Mouse (Mus musculus) intestine, postnatal 0 days (tissue): ENCODE measurements at regions not wholly inside any gene's neighbourhood (a gene's known extent, or its start where the extent isn't known, plus 50 kb on each side); places are given as distances from the start of the nearest gene placed in this dataset.

Experiments used
- ATAC-seq: fragments of 200-750 bp; cut with Nextera tagmentation; 2 replicates; pipeline ENCODE4 v1.8.0; 2017; ENCODE audit warnings: mild to moderate bottlenecking, moderate TSS enrichment, moderate library complexity
- H3K27ac ChIP-seq: fragments of 300-500 bp; sonication (generic); 2 replicates; pipeline ENCODE4 v1.5.1; 2014; ENCODE audit warnings: mild to moderate bottlenecking, low read depth, low read length, moderate library complexity
- H3K27me3 ChIP-seq: fragments of 300-500 bp; sonication (generic); replicated peaks from 2 replicates; pipeline ENCODE4 v1.6.1; 2014; ENCODE audit warnings: low read length, mixed read lengths; ENCODE audit not compliant: control insufficient read depth, insufficient read depth
- H3K36me3 ChIP-seq: fragments of 300-500 bp; sonication (generic); 2 replicates; pipeline ENCODE4 v1.6.1; 2014; ENCODE audit warnings: mild to moderate bottlenecking, moderate library complexity; ENCODE audit not compliant: control insufficient read depth, insufficient read depth
- H3K4me1 ChIP-seq: fragments of 300-500 bp; sonication (generic); replicated peaks from 2 replicates; pipeline ENCODE4 v1.6.1; 2014; ENCODE audit warnings: antibody characterized with exemption, low read length, mixed read lengths; ENCODE audit not compliant: control insufficient read depth, insufficient read depth
- H3K4me2 ChIP-seq: fragments of 300-500 bp; sonication (generic); replicated peaks from 2 replicates; pipeline ENCODE4 v1.6.1; 2014; ENCODE audit warnings: low read depth, mild to moderate bottlenecking, moderate library complexity
- H3K4me3 ChIP-seq: fragments of 300-500 bp; sonication (generic); 2 replicates; pipeline ENCODE4 v1.5.1; 2014; ENCODE audit warnings: low read depth, low read length
- H3K9ac ChIP-seq: fragments of 300-500 bp; sonication (generic); 2 replicates; pipeline ENCODE4 v1.6.1; 2014; ENCODE audit warnings: mild to moderate bottlenecking, low read depth, low read length
- H3K9me3 ChIP-seq: fragments of 300-500 bp; sonication (generic); 2 replicates; pipeline ENCODE4 v1.6.1; 2016; ENCODE audit warnings: mixed run types; ENCODE audit not compliant: control insufficient read depth
- CTCF ChIP-seq: sonication (generic); IDR thresholded peaks from 2 replicates; pipeline ENCODE4 v1.5.1; 2016; ENCODE audit warnings: low read depth, mild to moderate bottlenecking, control low read depth, antibody characterized with exemption, moderate library complexity
- WGBS: fragments of 180-500 bp; shearing (Covaris S2); extraction: QIAGEN DNeasy Blood & Tissue Kit; methylation state at CpG from one replicate; pipeline ENCODE4 v1.1.7; 2014; 5-methylcytosine and 5-hydroxymethylcytosine counted together

DNA sequence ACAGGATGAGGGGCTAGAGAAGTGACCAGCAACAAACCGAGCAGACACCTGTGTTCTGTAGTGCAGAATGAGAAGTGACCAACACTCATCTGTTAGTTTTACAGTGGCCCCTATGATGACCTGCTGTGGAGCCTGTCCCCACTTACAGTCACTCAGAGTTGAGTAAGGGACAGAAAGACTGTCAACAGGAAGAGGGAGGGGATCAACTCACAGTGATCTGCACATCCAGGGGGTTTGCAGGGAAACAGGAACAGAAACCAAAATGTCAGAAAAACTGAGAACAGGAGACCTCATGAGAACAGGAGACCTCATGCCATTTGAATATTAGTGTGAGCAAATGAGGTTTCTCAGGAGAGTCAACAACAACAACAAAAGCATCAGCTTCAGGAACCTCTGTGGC, 53.8 kb upstream of the Tab2 start:
- no peak overlapping the region for H3K4me2 ChIP-seq
- TF ChIP-seq CTCF = no peak
- no peaks in the 10 kb centered on the region for H3K9me3 ChIP-seq
- H3K27ac ChIP-seq = no peak overlapping the region
- H3K4me3 ChIP-seq = no peak overlapping the region
- no peak overlapping the region for H3K9ac ChIP-seq
- no peaks in the 10 kb centered on the region for H3K4me1 ChIP-seq
- WGBS = 83% methylated on average over 1 of the region's 1 CpGs
- no peaks in the 10 kb centered on the region for H3K27me3 ChIP-seq
- no peaks in the 10 kb centered on the region for H3K36me3 ChIP-seq
- ATAC-seq = no peak

DNA sequence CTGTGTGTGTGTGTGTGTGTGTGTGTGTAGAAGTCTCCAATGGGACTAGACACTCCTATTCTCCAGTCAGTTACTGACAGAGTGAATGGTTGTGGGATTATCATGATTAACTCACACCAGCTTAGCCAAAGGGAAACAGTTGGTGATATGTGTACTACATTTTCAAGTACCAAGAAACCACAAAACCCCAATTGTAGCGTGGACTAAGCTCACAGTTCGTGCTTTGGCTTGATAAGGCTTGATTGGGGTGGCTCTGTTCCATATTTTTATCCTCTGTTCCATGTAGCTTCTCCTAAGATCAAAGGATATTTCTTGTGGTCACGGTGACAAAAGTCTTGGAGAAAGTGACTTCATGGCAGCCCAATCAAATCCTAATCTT, 51.9 kb upstream of the Tab2 start:
- TF ChIP-seq CTCF = no peak
- Histone ChIP-seq H3K4me1 (no peaks in the 10 kb centered on the region), H3K9me3 (no peaks in the 10 kb centered on the region), H3K4me2 (no peak overlapping the region), H3K27me3 (no peaks in the 10 kb centered on the region), H3K9ac (no peak overlapping the region), H3K4me3 (no peak overlapping the region), H3K27ac (no peak overlapping the region), H3K36me3 (no peaks in the 10 kb centered on the region)
- ATAC-seq = no peak
- 74% methylated on average over 3 of the region's 3 CpGs for WGBS

DNA sequence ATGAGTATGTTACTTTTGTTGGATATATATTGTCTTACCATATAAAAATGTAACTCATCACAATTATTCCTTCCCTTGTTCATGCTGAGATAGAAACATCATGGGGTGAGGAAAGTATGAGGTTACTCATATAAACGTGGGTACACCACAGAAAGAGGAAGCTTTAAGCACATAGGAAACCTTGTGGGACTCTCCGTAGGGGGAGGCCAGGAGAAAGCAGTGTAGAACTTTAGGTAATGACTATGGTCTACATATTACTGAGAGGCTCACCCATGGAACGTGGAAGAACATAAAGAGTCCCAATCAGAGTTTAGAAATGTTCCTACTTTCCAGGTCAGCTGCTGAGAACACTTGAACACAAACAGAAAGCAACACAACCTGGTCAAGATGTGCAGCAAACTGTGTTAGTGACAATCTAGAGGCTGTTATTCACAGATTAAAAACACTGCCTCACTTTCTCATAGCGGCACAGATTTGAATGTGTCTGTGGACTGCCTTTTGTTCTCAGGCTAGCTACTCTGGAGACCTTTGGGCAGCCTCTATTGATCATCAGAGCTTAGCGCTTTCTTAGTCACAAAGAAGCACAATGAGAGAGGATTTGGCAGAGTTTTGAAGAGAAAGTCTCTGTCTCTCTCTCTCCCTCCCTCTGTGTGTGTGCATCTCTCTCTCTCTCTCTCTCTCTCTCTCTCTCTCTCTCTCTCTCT, 51.4 kb upstream of the Tab2 start:
- H3K9me3 ChIP-seq = no peaks in the 10 kb centered on the region
- H3K27ac ChIP-seq = no peak overlapping the region
- no peak for ATAC-seq
- no peak overlapping the region for H3K4me3 ChIP-seq
- 77% methylated on average over 5 of the region's 5 CpGs for WGBS
- H3K36me3 ChIP-seq = no peaks in the 10 kb centered on the region
- no peak for TF ChIP-seq CTCF
- H3K4me1 ChIP-seq = no peaks in the 10 kb centered on the region
- H3K27me3 ChIP-seq = no peaks in the 10 kb centered on the region
- H3K4me2 ChIP-seq = no peak overlapping the region
- H3K9ac ChIP-seq = no peak overlapping the region
